Mouse (Mus musculus) bone marrow, adult 2 months (tissue): ENCODE results near the gene Dusp16.

Source experiments
- CTCF ChIP-seq: fragments of 200-500 bp; IDR thresholded peaks from 2 replicates; pipeline ENCODE4 v1.5.1; 2011; ENCODE audit warnings: low read length, control low read depth; ENCODE audit not compliant: control insufficient read depth, insufficient read depth
- POLR2A ChIP-seq: fragments of 200-500 bp; IDR thresholded peaks from 2 replicates; pipeline ENCODE4 v1.6.1; 2011; ENCODE audit warnings: low read depth, mild to moderate bottlenecking, control low read depth, low read length, borderline replicate concordance; ENCODE audit not compliant: control insufficient read depth

DNA sequence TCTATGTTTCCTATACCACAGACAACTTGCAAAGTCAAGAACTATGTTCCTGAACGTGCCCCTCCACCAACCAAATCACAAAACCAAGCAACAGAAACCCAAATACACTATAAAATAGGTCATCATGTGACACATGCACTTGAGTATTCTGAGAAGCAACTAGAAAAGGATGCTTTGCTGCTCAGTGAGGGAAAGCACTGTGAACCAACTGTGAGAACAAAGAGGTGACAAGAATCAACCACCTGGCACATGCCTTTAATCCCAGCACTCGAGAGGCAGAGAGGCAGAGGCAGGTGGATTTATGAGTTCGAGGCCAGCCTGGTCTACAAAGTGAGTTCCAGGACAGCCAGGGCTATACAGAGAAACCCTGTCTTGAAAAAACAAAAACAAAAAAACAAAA, 6.0 kb downstream of the Dusp16 start:
- no peak for TF ChIP-seq CTCF
- no peak for TF ChIP-seq POLR2A
